Mouse (Mus musculus) liver, embryonic 14.5 days (tissue): Measurements from ENCODE around the gene Acap3. TPM values are rescaled to one million over a fixed set of nuclear protein-coding genes. Genes with fewer than 3 reads are reported as not detected.

Experiments used
- ATAC-seq: fragments of 200-750 bp; cut with Nextera tagmentation; 2 replicates; pipeline ENCODE4 v1.8.0; 2017; ENCODE audit warnings: moderate number of reproducible peaks, mild to moderate bottlenecking, moderate library complexity; ENCODE audit not compliant: insufficient read depth
- DNase-seq, 3 experiments: peaks; one replicate each; pipeline ENCODE4 v3.0.0-alpha.2; 2012 to 2013; ENCODE audit warnings: low read depth in 3 of 3, low spot score in 3 of 3
- H3K27ac ChIP-seq: fragments of 300-500 bp; sonication (generic); 2 replicates; pipeline ENCODE4 v1.5.1; 2014; ENCODE audit warnings: moderate library complexity, mild to moderate bottlenecking, control low read depth, inconsistent platforms
- H3K27me3 ChIP-seq: fragments of 300-500 bp; sonication (generic); 2 replicates; pipeline ENCODE4 v1.6.1; 2014; ENCODE audit warnings: mild to moderate bottlenecking, low read length, moderate library complexity; ENCODE audit not compliant: control insufficient read depth, insufficient read depth
- H3K36me3 ChIP-seq: fragments of 300-500 bp; sonication (generic); replicated peaks from 2 replicates; pipeline ENCODE4 v1.6.1; 2014; ENCODE audit warnings: low read depth; ENCODE audit not compliant: control insufficient read depth, insufficient read depth
- H3K4me1 ChIP-seq, 2 experiments: fragments of 200-500 bp in 1 of 2; fragments of 300-500 bp in 1 of 2; sonication (generic) in 1 of 2; replicated peaks; 2 replicates each; pipeline ENCODE4 v1.6.1; 2012 to 2014; ENCODE audit warnings: antibody characterized with exemption in 1 of 2, inconsistent platforms in 1 of 2, low read length in 1 of 2; ENCODE audit not compliant: control insufficient read depth in 2 of 2, insufficient read depth in 2 of 2
- H3K4me2 ChIP-seq: fragments of 300-500 bp; sonication (generic); 2 replicates; pipeline ENCODE4 v1.6.1; 2014; ENCODE audit warnings: low read depth, mild to moderate bottlenecking, control low read depth, moderate library complexity
- H3K4me3 ChIP-seq, 2 experiments: fragments of 200-500 bp in 1 of 2; fragments of 300-500 bp in 1 of 2; sonication (generic) in 1 of 2; 2 replicates each; pipeline ENCODE4 v1.5.1; 2012 to 2014; ENCODE audit warnings: low read depth in 2 of 2, low read length in 2 of 2, mild to moderate bottlenecking in 2 of 2, control low read depth in 1 of 2, inconsistent platforms in 1 of 2, moderate library complexity in 1 of 2; ENCODE audit not compliant: insufficient read depth in 1 of 2
- H3K9ac ChIP-seq: fragments of 300-500 bp; sonication (generic); replicated peaks from 2 replicates; pipeline ENCODE4 v1.6.1; 2014; ENCODE audit warnings: mild to moderate bottlenecking, control low read depth, moderate library complexity
- H3K9me3 ChIP-seq: fragments of 300-500 bp; sonication (generic); 2 replicates; pipeline ENCODE4 v1.6.1; 2016; ENCODE audit warnings: low read length, mixed read lengths; ENCODE audit not compliant: control insufficient read depth
- CTCF ChIP-seq: IDR thresholded peaks from 2 replicates; pipeline ENCODE4 v1.5.1; 2016; ENCODE audit warnings: antibody characterized with exemption, low read depth, control low read depth
- EP300 ChIP-seq: IDR thresholded peaks from 2 replicates; pipeline ENCODE4 v1.6.1; 2016; ENCODE audit warnings: antibody characterized with exemption, low read depth
- WGBS: fragments of 180-500 bp; shearing (Covaris S2); extraction: QIAGEN DNeasy Blood & Tissue Kit; methylation state at CpG from one replicate; pipeline ENCODE4 v1.1.7; 2014; ENCODE audit not compliant: insufficient replicate concordance; 5-methylcytosine and 5-hydroxymethylcytosine counted together
- polyA plus RNA-seq, 2 experiments: library from polyadenylated mRNA; depleted of rRNA in 1 of 2; stranded (reverse) in 1 of 2; unstranded in 1 of 2; fragments of >200 nt; fragmentation: Nextera tagmentation in 1 of 2; extraction: Ambion mirVana in 1 of 2; gene quantifications; 2 replicates each; pipeline versions ENCODE4 v1.2.1 to v1.2.3; 2012 to 2014

Gene Acap3
- polyA plus RNA-seq, 2 experiments = 4.7 to 9.4 TPM

- H3K9ac ChIP-seq = no peak overlapping the region
- 58% methylated on average over 3 of the region's 3 CpGs for WGBS
- DNase-seq (no peak), ATAC-seq (no peak)
- peaks cover 29% of the 10 kb centered on the region for H3K36me3 ChIP-seq
- H3K4me1 ChIP-seq = no peaks in the 10 kb centered on the region
- TF ChIP-seq CTCF = no peak
- no peak for TF ChIP-seq EP300
- no peak overlapping the region for H3K27ac ChIP-seq
- no peaks in the 10 kb centered on the region for H3K9me3 ChIP-seq
- H3K27me3 ChIP-seq = no peaks in the 10 kb centered on the region
- H3K4me2 ChIP-seq = no peak overlapping the region
- H3K4me3 ChIP-seq = no peak overlapping the region
Observed at GRCm38 (mm10) chr4:155883587-155883986, 8.0 kb upstream of the Acap3 start.

- Histone ChIP-seq H3K4me2 (no peak overlapping the region), H3K36me3 (peaks cover 36% of the 10 kb centered on the region), H3K9me3 (no peaks in the 10 kb centered on the region), H3K27me3 (no peaks in the 10 kb centered on the region), H3K9ac (no peak overlapping the region), H3K4me3 (no peak overlapping the region), H3K27ac (no peak overlapping the region), H3K4me1 (peaks cover 0 to 2% of the 10 kb centered on the region in 2 experiments; a peak in 1 of 4 replicates)
- TF ChIP-seq EP300 (no peak), CTCF (no peak)
- WGBS = 79% methylated on average over 5 of the region's 5 CpGs
- ATAC-seq = no peak
- DNase-seq = no peak
Observed at GRCm38 (mm10) chr4:155886330-155886729, 5.3 kb upstream of the Acap3 start.

- Histone ChIP-seq H3K9ac (no peak overlapping the region), H3K4me3 (no peak overlapping the region), H3K4me1 (peaks cover 0 to 2% of the 10 kb centered on the region in 2 experiments; a peak in 2 of 4 replicates), H3K36me3 (peaks cover 36% of the 10 kb centered on the region), H3K9me3 (no peaks in the 10 kb centered on the region), H3K4me2 (no peak overlapping the region), H3K27me3 (no peaks in the 10 kb centered on the region), H3K27ac (no peak overlapping the region)
- 87% methylated on average over 10 of the region's 10 CpGs for WGBS
- TF ChIP-seq CTCF (no peak), EP300 (no peak)
- ATAC-seq (no peak), DNase-seq (no peak)
Observed at GRCm38 (mm10) chr4:155887674-155888073, 3.9 kb upstream of the Acap3 start.

GRCm38 (mm10) chr4:155888181-155888580 is 3.4 kb upstream of the Acap3 start:
- no peak overlapping the region for H3K4me2 ChIP-seq
- WGBS = 86% methylated on average over 9 of the region's 9 CpGs
- no peak overlapping the region for H3K4me3 ChIP-seq
- no peak for DNase-seq
- H3K36me3 ChIP-seq = peaks cover 36% of the 10 kb centered on the region
- no peak overlapping the region for H3K27ac ChIP-seq
- TF ChIP-seq EP300 (no peak), CTCF (no peak)
- no peak for ATAC-seq
- no peaks in the 10 kb centered on the region for H3K9me3 ChIP-seq
- H3K9ac ChIP-seq = no peak overlapping the region
- H3K27me3 ChIP-seq = no peaks in the 10 kb centered on the region
- peaks cover 0 to 7% of the 10 kb centered on the region in 2 experiments; a peak in 3 of 4 replicates for H3K4me1 ChIP-seq

GRCm38 (mm10) chr4:155889316-155889715 is 2.3 kb upstream of the Acap3 start:
- WGBS = 70% methylated on average over 5 of the region's 5 CpGs
- peaks cover 10 to 18% of the 10 kb centered on the region in 2 experiments for H3K4me1 ChIP-seq
- H3K4me2 ChIP-seq = no peak overlapping the region
- H3K9me3 ChIP-seq = no peaks in the 10 kb centered on the region
- H3K4me3 ChIP-seq = no peak overlapping the region
- H3K27me3 ChIP-seq = no peaks in the 10 kb centered on the region
- H3K36me3 ChIP-seq = peaks cover 36% of the 10 kb centered on the region
- TF ChIP-seq CTCF (no peak), EP300 (no peak)
- no peak overlapping the region for H3K27ac ChIP-seq
- H3K9ac ChIP-seq = no peak overlapping the region
- no peak for ATAC-seq
- no peak for DNase-seq
